Mouse (Mus musculus) stomach, adult 2 months (tissue): ENCODE measurements around the gene Ipcef1. TPM values are rescaled to one million over a fixed set of nuclear protein-coding genes. Genes with fewer than 3 reads are reported as not detected.

Source experiments
- polyA plus RNA-seq: library from polyadenylated mRNA; depleted of rRNA; stranded (reverse); fragments of >200 nt; gene quantifications from 2 replicates; pipeline ENCODE4 v1.2.3, GENCODE M21; 2012; rRNA removed

The Ipcef1 gene
- 0.01 and 0.02 TPM in 2 replicates for polyA plus RNA-seq

GRCm38 (mm10) chr10:7052315-7053017 is at the start of gene Ipcef1:
TSS of gene Ipcef1 (minus strand) at chr10:7052478.

Other genes with a start within 250 kb of the Ipcef1 start
- 3.2 and 3.7 TPM in 2 replicates for gene Cnksr3, start 159.8 kb upstream of the Ipcef1 start, polyA plus RNA-seq